Mouse (Mus musculus) urinary bladder, postnatal 14 days (tissue): ENCODE data around the gene Erg.

Experiments used
- DNase-seq: peaks from one replicate; pipeline ENCODE4 v3.0.0; 2021; ENCODE audit warnings: low spot score

Erg gene

DNA sequence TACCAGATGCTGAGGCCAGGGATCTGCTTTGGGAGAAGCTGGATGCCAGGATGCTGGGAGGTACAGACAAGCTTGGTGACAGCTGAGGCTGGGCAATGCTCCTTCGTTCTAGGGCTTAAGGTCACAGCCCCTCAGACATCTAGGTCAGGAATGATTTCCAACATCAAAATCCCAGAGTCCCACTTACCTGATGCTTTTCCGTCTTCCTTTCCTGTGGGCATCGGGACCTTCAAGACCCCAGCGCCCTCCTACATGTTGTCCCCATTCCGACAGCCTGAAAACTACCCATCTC is at the start of gene Erg:
Gene Erg, minus strand, starts transcription at position 283 of the 292 bp plus-strand sequence.
- no peak for DNase-seq

DNA sequence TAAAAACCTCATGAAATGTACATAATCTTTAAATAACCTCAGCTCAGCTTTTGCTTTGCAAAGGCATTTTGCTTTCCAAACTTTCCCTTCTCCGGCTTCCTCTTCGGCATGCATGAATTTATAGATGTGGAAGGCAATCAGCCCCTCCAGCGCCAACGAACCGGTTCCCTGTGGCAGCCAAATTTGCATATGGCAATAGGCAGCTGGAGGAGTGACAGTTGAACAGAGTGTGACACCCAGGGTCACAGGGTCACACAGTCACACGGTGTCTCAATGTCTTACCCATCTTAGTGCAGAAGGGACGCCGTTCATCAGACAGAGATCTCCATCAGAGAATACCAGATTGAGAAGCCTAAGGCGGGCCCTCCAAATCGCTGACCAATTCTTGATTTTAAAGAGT is 45.4 kb upstream of the Erg start:
- no peak for DNase-seq

GRCm38 (mm10) chr16:95623876-95624770 is 37.7 kb upstream of the Erg start:
- no peak for DNase-seq

- no peak for DNase-seq
Observed at GRCm38 (mm10) chr16:95623056-95623455, 36.7 kb upstream of the Erg start.

GRCm38 (mm10) chr16:95619859-95620325 is 33.5 kb upstream of the Erg start:
- DNase-seq = peak; percentile 22

DNA sequence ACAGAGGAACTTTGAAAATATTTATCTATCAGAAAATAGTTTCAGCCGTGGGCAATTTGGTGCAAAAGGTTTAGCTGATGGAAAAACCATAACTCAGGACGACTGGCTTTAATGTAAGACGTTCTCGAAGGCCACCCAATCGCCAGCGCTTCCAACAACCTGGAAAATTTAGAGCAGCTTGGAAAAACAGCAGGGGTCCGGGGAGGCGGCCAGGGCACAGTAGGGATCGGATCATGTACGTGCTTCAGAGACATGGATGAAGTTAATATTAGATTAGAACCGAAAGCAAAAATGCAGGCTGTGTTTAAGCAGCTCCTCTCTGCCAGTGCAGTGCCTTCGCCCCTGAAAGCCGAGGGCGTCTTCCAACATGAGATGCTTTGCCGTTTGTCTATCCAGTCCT is 31.8 kb upstream of the Erg start:
- no peak for DNase-seq

GRCm38 (mm10) chr16:95617720-95618119 is 31.3 kb upstream of the Erg start:
- DNase-seq = no peak

- peak; percentile 39 for DNase-seq
Observed at GRCm38 (mm10) chr16:95615579-95615978, 29.2 kb upstream of the Erg start.

GRCm38 (mm10) chr16:95614482-95614881 is 28.1 kb upstream of the Erg start:
- no peak for DNase-seq

DNA sequence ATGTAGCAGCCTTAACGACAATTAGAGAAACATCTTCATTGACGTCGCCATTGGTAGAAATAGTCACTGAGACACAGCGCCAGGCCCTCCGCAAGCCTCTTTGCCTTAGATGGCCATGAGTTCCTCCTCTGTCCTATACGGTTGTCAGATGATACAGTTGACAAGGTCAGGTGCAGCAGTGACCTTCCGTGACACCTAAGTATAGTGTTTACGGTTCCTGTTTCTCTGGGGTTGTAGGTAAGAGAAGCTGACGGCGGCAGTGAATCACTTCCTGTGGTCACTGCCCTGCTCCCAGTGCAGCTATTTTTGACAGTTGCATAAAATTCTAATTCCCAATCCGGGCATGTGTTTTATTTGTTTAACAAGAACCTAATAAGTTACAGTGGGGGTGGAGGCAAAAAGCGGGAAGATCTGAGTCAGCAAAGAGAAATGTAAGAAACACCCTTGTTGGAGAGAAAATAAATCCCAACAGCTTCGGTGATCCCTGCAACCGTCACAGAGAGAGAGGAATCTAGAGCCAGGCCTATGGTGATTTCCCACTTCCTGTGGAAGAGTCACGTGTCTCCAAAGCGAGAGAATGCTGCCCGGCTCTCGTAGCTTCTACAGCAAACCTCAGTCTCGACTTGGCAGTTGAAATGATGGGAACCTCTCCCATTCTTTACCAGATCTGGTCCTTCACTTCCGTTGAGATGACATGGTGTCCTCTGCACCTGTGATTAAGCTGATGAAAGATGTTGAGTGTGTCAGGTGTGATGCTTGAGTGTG is 25.8 kb upstream of the Erg start:
- no peak for DNase-seq

GRCm38 (mm10) chr16:95608624-95609023 is 22.2 kb upstream of the Erg start:
- DNase-seq = no peak

DNA sequence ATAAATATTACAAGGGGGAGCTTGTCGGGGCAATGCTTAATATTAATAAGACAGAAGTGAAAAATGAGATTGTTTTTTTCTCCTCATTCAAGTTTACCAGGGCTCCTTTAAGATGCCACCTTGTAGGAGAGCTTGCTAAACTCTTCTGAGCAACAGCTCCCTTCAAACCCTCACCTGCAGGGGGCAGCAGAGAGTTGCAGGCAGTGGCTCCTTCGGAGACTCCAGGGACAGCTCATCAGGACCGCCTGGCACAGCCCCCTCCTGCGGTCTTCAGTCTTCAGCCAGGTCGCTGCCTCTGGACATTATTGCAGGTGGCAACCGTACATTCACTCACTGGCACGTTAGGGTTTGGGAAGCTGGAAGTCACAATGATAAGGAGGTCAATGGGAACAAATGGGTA is 18.9 kb upstream of the Erg start:
- peak; percentile 90 for DNase-seq

DNA sequence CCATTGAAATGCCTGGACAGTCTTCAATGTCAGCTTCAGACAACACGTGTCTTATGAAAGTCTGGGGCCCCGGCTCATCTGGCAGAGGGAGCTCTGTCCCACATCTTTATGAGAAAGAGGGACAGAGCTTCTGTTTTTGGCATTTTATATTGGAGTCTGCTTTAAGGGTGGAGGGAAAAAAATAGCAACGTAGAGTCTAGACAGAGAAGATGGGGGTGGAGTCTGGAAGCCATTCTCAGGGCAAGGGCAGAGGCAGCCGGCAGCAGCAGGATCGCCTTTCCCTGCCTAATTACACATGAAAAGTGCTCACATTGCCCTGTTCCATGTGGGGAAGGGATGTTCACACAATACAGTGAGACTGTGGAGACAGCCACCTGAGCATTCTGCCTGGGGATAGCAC is 16.1 kb upstream of the Erg start:
- DNase-seq = no peak

DNA sequence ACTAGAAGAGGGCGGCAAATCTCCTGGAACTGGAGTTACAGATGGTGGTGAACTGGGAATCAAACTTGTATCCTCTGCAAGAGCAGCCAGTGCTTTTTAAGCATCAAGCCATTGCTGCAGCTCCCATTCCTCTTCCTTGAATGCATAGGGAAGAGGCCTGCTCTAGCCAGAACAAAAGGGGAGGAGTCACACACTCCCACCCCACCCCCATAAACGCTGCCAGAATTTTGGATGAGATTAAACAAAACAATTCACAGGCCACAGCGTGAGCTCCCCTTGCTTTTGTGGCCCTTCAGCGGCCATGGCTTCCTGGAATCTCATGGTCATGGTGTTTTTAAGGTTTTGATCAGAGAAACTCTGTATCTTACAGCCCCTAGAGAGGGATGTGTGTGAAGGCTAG is 15.4 kb upstream of the Erg start:
- DNase-seq = no peak

DNA sequence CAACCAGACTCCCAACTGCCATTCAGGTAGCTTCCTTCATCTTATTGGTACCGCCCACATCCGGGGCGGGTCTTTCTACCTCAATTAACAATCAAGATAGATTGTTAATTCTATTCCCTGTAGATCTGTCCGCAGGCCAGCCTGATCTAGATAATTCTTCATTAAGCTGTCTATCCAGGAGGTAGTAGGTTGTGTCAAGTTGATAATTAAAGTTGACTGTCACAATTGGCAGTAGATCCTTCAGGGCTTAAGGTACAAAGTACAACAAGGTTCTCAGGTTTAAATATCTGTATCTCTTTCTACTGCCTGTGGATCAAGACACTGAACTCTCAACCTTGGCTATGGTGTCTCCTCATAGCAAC is 14.8 kb upstream of the Erg start:
- DNase-seq = no peak

DNA sequence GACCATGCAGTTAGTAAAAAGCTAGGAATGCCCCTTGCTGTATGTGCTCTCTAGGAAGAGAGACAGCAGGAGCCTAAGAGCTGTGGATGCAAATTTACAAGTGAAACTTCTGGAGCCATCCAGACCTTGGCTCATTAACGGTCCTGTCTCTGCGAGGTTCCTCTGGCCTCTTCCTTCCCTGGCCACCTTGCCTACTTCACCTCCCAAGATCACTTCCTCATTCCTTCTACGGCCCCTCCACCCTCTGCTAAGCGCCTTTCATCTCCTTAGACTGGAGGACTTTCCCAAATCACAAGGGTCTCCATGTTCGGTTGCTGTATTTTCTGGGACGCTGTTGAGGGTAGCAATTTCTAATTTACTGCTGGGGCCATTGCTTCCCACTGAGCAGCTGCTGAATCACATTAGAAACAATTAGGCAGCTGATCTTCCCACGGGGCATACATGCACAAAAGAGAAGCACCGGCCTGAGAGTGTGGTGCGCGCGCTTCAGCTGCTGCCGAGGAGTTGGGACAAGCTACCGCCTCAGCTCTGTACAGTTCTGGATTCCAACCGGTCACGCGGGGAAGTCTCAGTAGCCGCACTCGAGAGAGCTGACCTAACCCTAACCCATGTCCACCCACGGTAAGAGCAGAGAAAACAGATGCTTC is 14.3 kb upstream of the Erg start:
- no peak for DNase-seq

- DNase-seq = no peak
Observed at GRCm38 (mm10) chr16:95598930-95599329, 12.5 kb upstream of the Erg start.

DNA sequence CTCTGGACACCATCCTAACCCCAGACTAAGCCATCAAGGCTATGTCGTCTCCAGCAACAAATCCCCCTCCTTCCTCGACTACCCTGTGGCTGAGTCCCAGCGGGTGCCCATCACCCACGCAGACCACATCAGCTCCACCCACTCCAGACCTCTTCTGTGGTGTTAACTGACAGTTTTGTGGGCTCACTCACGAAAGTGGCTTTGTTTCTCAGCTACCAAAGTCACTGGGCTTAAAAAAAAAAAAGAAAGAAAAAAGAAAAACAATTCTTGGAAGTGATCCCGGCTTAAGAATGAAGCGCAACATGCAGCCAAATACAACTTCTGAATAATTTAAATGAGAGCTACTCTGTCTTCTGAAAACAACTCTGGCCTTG is 11.2 kb upstream of the Erg start:
- no peak for DNase-seq

- DNase-seq = no peak
Observed at GRCm38 (mm10) chr16:95596884-95597577, 10.6 kb upstream of the Erg start.

DNA sequence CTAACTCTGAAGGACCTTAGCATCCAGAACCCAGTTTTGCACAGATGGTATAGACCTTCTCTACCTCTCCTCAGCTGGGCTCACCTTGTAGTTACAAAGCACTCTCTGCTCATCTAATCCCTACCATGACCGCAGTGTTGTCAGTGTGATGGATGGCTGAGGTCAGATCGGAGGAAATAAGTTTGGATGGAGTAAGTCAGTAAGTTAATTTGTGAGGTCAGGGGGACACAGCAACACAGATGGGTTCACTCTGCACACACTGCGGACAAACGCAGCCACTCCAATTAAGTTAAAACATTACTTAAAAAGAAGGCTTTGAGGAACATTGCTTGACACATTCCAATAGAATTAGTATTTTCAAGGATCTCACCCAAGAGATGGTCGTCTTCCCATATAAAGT is 2.5 kb upstream of the Erg start:
- no peak for DNase-seq

DNA sequence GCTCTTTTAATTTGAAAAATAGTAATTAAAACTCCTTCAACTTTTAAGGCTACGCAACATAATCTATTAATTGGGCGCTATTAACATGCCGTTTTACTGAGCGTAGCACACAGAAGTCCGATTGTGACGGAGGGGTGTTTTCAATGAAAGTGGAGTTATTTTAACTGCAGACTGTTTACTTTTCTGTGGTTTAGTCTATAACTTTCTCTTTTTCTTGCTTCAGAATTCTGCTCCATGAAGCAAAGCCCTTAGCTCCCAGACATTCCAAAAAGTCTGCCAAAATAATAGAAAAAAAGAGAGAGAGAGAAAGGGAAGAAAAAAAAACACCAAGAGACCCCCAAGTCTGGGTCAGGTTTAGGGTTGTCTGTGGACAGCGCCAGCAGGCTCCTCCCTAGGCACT is 333 bp upstream of the Erg start:
- no peak for DNase-seq

DNA sequence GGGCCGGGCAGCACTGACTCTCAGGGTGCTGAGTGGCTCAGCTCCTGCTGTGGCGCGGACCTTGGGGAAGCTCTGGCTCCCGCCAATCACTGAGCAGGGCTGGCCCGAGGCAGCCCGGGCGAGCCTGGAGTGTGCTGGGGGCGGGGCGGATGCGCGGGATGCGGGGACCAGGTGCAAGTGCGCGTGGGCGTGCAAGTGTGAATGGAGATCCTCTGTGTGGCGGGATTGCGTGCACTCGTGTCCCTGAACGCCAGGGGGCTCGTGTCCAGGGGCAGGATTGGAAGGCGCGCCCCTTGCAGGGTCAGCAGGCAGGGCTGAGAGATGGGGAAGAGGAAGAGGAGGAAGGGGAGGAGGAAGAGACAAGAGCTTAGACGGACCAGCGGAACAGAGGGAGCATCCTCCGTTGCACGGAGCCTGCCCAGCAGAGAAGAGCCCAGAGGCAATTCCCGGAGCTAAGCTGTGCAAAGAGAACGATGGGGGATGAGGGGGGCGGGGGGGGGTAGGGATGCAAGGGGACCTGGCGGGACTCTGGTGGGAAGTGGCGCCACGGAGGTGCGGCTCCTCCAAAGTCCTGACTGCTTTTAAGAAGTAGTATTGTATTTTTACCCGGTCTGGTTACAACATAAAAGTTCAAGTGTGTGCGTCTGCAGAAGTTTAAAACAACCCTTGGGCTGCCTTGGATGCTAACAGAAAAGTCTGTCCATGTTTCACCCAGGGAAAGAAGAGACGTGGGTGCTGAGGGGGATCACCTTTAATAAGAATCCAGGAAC is 667 bp downstream of the Erg start:
- peak; percentile 32 for DNase-seq
